Mouse (Mus musculus) ovary, postnatal 36 days (tissue): ENCODE measurements around the gene Serpina3k.
"Not testable (repeated sequence)": the region's sequence is repeated elsewhere in the genome, so short reads cannot be mapped to it uniquely, and the experiment has no call there.

ENCODE experiments used
- DNase-seq: peaks from one replicate; pipeline ENCODE4 v3.0.0; 2022; ENCODE audit warnings: low spot score, mixed read lengths

Gene Serpina3k

GRCm38 (mm10) chr12:104388477-104388876, 50.2 kb downstream of the Serpina3k start:
- no peak for DNase-seq

- not testable (repeated sequence) for DNase-seq
These were observed 52.8 kb downstream of the Serpina3k start for GRCm38 (mm10) chr12:104391057-104391456.
